Comparison of ENCODE assay signal across 17 mouse cellular contexts in the genomic region with DNA sequence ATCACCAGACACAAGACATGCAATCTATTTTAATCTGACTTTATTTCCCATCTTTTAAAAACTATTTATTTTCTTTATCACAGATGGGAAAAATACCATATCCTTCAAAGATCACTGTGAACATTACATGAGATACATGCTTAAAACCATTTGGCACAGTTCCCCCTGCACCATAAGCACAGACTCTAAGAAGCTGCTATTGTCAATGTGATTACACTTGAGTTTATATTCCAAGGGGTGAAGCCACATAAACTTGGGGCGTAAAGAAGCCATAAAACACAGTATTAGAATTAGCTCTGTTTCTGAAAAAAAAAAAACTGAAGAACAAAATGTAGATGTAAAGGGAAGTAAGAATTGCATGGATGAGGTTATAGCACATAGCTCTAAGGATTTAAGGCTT.
"Had no signal": no experiment of that assay in that cellular context is flagged by ENCODE, and none has a peak within 500 bp of the region (broad histone marks: within the 10 kb centered on the region; RNA-seq: fewer than 3 reads in every experiment).

No protein-coding gene starts in this region.

- H3K9me3 ChIP-seq: limb, embryonic 12.5 days; liver, embryonic 13.5 days; lung, embryonic 15.5 days; megakaryocyte, embryonic 14.5 days; midbrain, embryonic 12.5 days; neural tube, embryonic 12.5 days; stomach, embryonic 15.5 days had no signal

- H3K27ac ChIP-seq: layer of hippocampus, adult 2 months; limb, embryonic 12.5 days; liver, embryonic 13.5 days; lung, embryonic 15.5 days; macrophage; midbrain, embryonic 12.5 days; neural tube, embryonic 12.5 days; stomach, embryonic 15.5 days had no signal

- ATAC-seq: liver, postnatal 0 days had no signal

- H3K4me1 ChIP-seq: limb, embryonic 12.5 days; liver, embryonic 13.5 days; lung, embryonic 15.5 days; megakaryocyte, embryonic 14.5 days; stomach, embryonic 15.5 days had no signal

- H3K36me3 ChIP-seq: limb, embryonic 12.5 days; liver, embryonic 13.5 days; lung, embryonic 15.5 days; midbrain, embryonic 12.5 days; neural tube, embryonic 12.5 days; stomach, embryonic 15.5 days had no signal

- DNase-seq: kidney, postnatal 10 days; kidney, postnatal 4 days; liver; liver, embryonic 13.5 days; liver, postnatal 0 days; lung, postnatal 14 days; right cerebral cortex, postnatal 14 days; thymus, adult 2 months; thymus, postnatal 25 days had no signal

- H3K9ac ChIP-seq: limb, embryonic 12.5 days; liver, embryonic 13.5 days; liver, postnatal 0 days; lung, embryonic 15.5 days; midbrain, embryonic 12.5 days; neural tube, embryonic 12.5 days; stomach, embryonic 15.5 days had no signal

- H3K4me2 ChIP-seq: limb, embryonic 12.5 days; liver, embryonic 13.5 days; lung, embryonic 15.5 days; midbrain, embryonic 12.5 days; neural tube, embryonic 12.5 days; stomach, embryonic 15.5 days had no signal

- H3K27me3 ChIP-seq: limb, embryonic 12.5 days; liver, embryonic 13.5 days; lung, embryonic 15.5 days; megakaryocyte, embryonic 14.5 days; midbrain, embryonic 12.5 days; neural tube, embryonic 12.5 days; stomach, embryonic 15.5 days had no signal

- H3K4me3 ChIP-seq: layer of hippocampus, adult 2 months; limb, embryonic 12.5 days; liver, embryonic 13.5 days; lung, embryonic 15.5 days; megakaryocyte, embryonic 14.5 days; midbrain, embryonic 12.5 days; neural tube, embryonic 12.5 days; stomach, embryonic 15.5 days had no signal
